Mouse (Mus musculus): ENCODE results near the gene Tmem168. TPM values are rescaled to one million over a fixed set of nuclear protein-coding genes. Genes with fewer than 3 reads are reported as not detected.
A peak's percentile ranks its signal among the peaks of the same experiment; 100 is the strongest.

The Tmem168 gene
- polyA plus RNA-seq, 1 experiment from 2014 or later = 38.7 TPM

DNA sequence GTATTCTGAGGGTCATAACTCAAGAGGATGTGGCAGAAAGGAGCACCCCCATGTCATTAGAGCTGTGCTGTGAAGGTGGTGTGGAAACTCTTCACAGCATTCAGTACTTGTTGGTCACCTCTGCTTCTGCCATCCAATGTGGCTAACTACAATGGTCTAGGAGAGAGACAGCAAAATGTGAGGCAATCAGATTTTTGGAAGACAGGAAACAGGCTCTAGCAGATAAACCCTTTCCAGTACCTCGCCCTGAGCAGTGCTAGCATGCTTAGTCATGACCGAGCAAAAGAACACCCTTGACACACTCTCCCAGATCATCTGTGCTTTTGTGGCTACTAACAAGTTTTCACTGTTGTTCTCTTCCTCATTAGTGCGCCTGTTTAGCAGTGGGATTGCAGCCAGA, 9.2 kb upstream of the Tmem168 start:
- H3K36me3 ChIP-seq (ENCODE audit: control insufficient read depth, insufficient read depth, low read length) = no peaks in the 10 kb centered on the region

DNA sequence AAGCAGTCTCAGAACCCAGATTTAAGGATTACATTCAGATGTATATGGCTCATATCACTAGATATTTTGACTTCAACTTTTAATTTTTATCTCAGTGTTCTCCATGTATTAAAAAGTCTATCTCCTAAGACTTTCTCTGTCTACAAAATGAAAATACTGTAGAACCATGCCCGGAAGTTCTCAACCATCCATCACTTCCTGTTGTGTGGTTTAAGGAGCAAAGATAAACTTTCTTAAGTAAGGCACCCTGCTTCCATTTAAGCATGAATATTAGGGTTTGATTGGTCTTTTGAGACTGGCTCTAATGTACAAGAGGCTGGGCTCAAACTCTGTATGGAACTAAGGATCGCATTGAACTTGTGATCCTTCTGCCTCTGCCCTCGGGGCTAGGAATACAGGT, 6.7 kb upstream of the Tmem168 start:
- H3K4me1 ChIP-seq (ENCODE audit: control insufficient read depth, insufficient read depth, low read length) = no peaks in the 10 kb centered on the region
- WGBS = 77% methylated on average over 3 of the region's 3 CpGs
- H3K4me2 ChIP-seq (ENCODE audit: low read depth, low read length) = no peak overlapping the region
- no peak overlapping the region for H3K4me3 ChIP-seq (replicated peaks; ENCODE audit: low read length)
- no peak for ATAC-seq (ENCODE audit: insufficient read depth, low FRiP score)
- H3K9me3 ChIP-seq (replicated peaks; ENCODE audit: control insufficient read depth, low read length) = no peaks in the 10 kb centered on the region
- no peak overlapping the region for H3K27ac ChIP-seq (ENCODE audit: low read length)
- no peaks in the 10 kb centered on the region for H3K36me3 ChIP-seq (ENCODE audit: control insufficient read depth, insufficient read depth, low read length)
- H3K27me3 ChIP-seq (ENCODE audit: control insufficient read depth, insufficient read depth, low read length) = no peaks in the 10 kb centered on the region
- H3K9ac ChIP-seq (ENCODE audit: low read length) = no peak overlapping the region

More for the DNA sequence above, 9.2 kb upstream of the Tmem168 start:
- 73% methylated on average over 3 of the region's 3 CpGs for WGBS
- no peaks in the 10 kb centered on the region for H3K4me1 ChIP-seq (ENCODE audit: control insufficient read depth, insufficient read depth, low read length)
- H3K9me3 ChIP-seq (replicated peaks; ENCODE audit: control insufficient read depth, low read length) = no peaks in the 10 kb centered on the region
- H3K4me3 ChIP-seq (replicated peaks; ENCODE audit: low read length) = no peak overlapping the region
- H3K27ac ChIP-seq (ENCODE audit: low read length) = no peak overlapping the region
- no peak for ATAC-seq (ENCODE audit: insufficient read depth, low FRiP score)
- no peak overlapping the region for H3K4me2 ChIP-seq (ENCODE audit: low read depth, low read length)
- no peak overlapping the region for H3K9ac ChIP-seq (ENCODE audit: low read length)
- no peaks in the 10 kb centered on the region for H3K27me3 ChIP-seq (ENCODE audit: control insufficient read depth, insufficient read depth, low read length)

DNA sequence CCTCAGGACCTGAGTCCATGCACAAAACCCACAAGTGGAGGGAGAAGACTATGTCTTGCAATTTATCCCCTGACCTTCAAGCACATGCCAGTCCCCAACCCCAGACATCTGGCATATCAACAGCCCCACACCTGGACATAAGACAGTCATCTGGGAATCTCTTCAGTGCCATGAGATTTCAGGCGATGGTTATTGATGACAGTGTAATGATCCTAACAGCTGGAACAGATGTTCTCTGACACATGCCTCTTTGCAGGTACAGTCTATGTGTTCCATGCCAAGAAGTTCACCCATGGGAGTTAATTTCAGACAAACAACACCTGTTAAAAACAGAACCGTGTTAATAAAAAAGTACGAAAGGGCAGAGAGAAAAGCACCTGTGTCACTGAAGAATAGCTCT, 5.8 kb upstream of the Tmem168 start:
- no peak overlapping the region for H3K9ac ChIP-seq (ENCODE audit: low read length)
- ATAC-seq (ENCODE audit: insufficient read depth, low FRiP score) = no peak
- no peaks in the 10 kb centered on the region for H3K4me1 ChIP-seq (ENCODE audit: control insufficient read depth, insufficient read depth, low read length)
- H3K4me2 ChIP-seq (ENCODE audit: low read depth, low read length) = no peak overlapping the region
- H3K4me3 ChIP-seq (replicated peaks; ENCODE audit: low read length) = no peak overlapping the region
- H3K9me3 ChIP-seq (replicated peaks; ENCODE audit: control insufficient read depth, low read length) = no peaks in the 10 kb centered on the region
- H3K36me3 ChIP-seq (ENCODE audit: control insufficient read depth, insufficient read depth, low read length) = no peaks in the 10 kb centered on the region
- WGBS = 59% methylated on average over 3 of the region's 3 CpGs
- H3K27ac ChIP-seq (ENCODE audit: low read length) = no peak overlapping the region
- no peaks in the 10 kb centered on the region for H3K27me3 ChIP-seq (ENCODE audit: control insufficient read depth, insufficient read depth, low read length)

DNA sequence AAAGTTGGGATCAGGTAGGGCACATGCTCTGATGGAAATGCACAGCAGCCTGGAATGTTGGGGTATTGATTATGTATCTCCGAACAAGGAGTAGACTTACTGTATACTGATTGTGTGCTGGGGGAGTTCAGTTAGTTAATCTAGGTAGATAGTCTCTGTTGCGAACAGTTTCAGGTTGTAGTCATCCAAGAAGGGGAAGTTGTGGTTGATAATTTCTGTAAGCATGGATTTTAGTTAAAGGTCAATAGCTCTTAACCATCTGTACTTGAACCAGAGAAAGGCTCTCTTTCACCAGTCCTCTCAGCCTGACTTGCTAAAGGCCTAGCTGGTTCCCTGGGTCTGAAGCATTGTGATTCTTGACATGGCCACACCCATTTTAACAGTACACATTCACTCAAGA, 3.0 kb upstream of the Tmem168 start:
- no peak for ATAC-seq (ENCODE audit: insufficient read depth, low FRiP score)
- no peaks in the 10 kb centered on the region for H3K36me3 ChIP-seq (ENCODE audit: control insufficient read depth, insufficient read depth, low read length)
- no peak overlapping the region for H3K4me3 ChIP-seq (replicated peaks; ENCODE audit: low read length)

DNA sequence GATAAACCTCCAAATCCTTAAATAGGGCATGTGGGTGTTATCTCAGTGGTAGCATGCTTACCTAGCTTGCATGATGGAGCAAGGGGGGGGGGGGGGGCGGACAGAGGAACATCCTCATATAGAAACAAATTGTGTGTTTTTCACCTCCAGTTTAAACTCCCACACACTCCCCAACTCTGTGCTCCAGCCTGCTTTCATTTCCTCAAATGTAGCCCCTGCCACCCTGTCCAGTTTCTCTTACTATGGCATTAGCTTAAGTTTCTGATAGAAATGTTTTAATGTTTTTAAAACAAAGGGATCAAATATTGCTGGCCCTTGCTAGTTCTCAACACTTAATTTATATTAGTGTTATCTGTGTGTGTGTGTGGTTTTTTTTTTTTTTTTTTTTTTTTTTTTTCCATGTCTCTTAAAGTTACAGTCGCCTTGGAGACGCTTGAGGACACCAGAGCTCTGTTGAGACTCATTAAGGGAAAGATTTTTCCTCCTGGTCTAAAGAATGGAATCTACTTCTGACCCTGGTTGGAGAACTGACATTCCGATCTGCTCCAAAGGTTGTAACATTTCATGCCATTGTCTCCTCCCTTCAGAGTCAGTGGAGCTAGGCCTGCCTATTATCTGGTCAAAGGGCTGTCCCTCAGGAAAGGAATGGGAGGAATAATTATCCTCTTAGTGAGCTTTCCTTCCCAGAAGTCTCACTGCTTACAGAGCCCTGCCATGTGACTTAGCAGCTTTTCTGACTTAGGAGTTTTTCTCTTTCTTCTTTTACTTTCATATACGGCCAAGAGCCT, 1.6 kb upstream of the Tmem168 start:
- H3K27me3 ChIP-seq (ENCODE audit: control insufficient read depth, insufficient read depth, low read length) = no peaks in the 10 kb centered on the region
- no peak overlapping the region for H3K4me3 ChIP-seq (replicated peaks; ENCODE audit: low read length)
- H3K9ac ChIP-seq (ENCODE audit: low read length) = no peak overlapping the region
- peaks cover 7% of the 10 kb centered on the region for H3K4me1 ChIP-seq (ENCODE audit: control insufficient read depth, insufficient read depth, low read length)
- no peak overlapping the region for H3K27ac ChIP-seq (ENCODE audit: low read length)
- no peaks in the 10 kb centered on the region for H3K9me3 ChIP-seq (replicated peaks; ENCODE audit: control insufficient read depth, low read length)
- ATAC-seq (ENCODE audit: insufficient read depth, low FRiP score) = no peak
- no peaks in the 10 kb centered on the region for H3K36me3 ChIP-seq (ENCODE audit: control insufficient read depth, insufficient read depth, low read length)
- no peak overlapping the region for H3K4me2 ChIP-seq (ENCODE audit: low read depth, low read length)
- WGBS = 75% methylated on average over 5 of the region's 5 CpGs

More for the DNA sequence above, 3.0 kb upstream of the Tmem168 start:
- no peak overlapping the region for H3K27ac ChIP-seq (ENCODE audit: low read length)
- H3K9ac ChIP-seq (ENCODE audit: low read length) = no peak overlapping the region
- no peak overlapping the region for H3K4me2 ChIP-seq (ENCODE audit: low read depth, low read length)
- 92% methylated on average over 2 of the region's 2 CpGs for WGBS
- H3K9me3 ChIP-seq (replicated peaks; ENCODE audit: control insufficient read depth, low read length) = no peaks in the 10 kb centered on the region
- H3K27me3 ChIP-seq (ENCODE audit: control insufficient read depth, insufficient read depth, low read length) = no peaks in the 10 kb centered on the region
- peaks cover 7% of the 10 kb centered on the region for H3K4me1 ChIP-seq (ENCODE audit: control insufficient read depth, insufficient read depth, low read length)

DNA sequence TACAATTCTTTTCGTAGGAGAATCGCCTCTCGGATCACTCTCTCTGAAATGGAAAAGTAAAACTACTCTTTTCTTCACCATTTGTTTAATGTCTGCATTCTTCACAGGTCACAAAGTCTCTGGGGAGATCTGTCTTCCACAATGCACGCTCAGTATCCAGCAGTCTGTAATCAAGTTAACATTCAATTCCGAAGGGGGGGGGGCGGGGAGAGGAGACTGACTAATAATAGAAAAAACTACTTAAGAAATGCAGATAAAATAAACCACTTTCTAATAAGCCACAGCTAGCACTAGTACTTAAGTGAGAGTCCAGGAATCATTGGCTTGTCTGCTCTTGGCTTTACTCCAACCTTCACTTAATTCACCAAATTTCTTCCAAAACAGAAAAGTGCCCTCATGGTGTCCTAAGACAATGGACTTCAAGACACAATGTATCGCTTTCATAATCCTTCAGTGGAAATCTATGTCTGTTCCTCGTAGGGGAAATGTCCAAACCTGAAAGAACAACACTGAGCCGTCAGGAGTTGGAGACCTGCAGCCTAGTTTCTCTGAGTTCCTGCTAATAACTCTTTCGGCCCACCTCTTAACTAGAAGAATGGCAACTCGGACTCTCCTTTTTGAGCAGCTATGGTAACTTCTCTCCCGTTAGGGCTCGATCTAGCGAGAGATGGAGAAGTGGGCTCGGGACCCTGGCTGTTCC, 829 bp downstream of the Tmem168 start:
- no peak for ATAC-seq (ENCODE audit: insufficient read depth, low FRiP score)
- Histone ChIP-seq H3K4me1 (ENCODE audit: control insufficient read depth, insufficient read depth, low read length) (peaks cover 7% of the 10 kb centered on the region), H3K27ac (ENCODE audit: low read length) (peak overlapping the region; percentile 98), H3K4me3 (replicated peaks; ENCODE audit: low read length) (peak overlapping the region; percentile 88), H3K9ac (ENCODE audit: low read length) (peak overlapping the region; percentile 96), H3K27me3 (ENCODE audit: control insufficient read depth, insufficient read depth, low read length) (no peaks in the 10 kb centered on the region), H3K9me3 (replicated peaks; ENCODE audit: control insufficient read depth, low read length) (no peaks in the 10 kb centered on the region), H3K36me3 (ENCODE audit: control insufficient read depth, insufficient read depth, low read length) (no peaks in the 10 kb centered on the region), H3K4me2 (ENCODE audit: low read depth, low read length) (peak overlapping the region; percentile 74)
- 6% methylated on average over 15 of the region's 15 CpGs for WGBS

DNA sequence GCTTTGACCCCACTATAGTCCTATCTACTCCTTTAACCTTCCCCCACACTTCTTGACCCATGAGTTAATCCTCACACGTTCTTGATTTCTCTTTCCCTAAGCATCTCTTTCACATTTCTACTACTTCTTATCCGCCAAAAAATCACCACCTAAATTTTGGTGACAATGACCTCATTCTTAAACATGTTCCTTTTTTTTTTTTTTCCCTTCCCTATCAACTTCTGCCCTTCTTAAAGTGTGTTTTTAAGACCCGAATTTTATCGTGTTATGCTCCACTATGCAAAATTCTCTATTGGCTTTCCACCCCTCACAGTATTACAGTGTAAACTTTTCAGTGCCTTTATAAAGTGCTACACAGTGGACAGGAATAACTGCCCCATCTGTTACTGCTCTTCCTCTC, 1.5 kb downstream of the Tmem168 start:
- no peak for ATAC-seq (ENCODE audit: insufficient read depth, low FRiP score)
- no peaks in the 10 kb centered on the region for H3K9me3 ChIP-seq (replicated peaks; ENCODE audit: control insufficient read depth, low read length)
- H3K27me3 ChIP-seq (ENCODE audit: control insufficient read depth, insufficient read depth, low read length) = no peaks in the 10 kb centered on the region
- H3K27ac ChIP-seq (ENCODE audit: low read length) = no peak overlapping the region
- H3K4me2 ChIP-seq (ENCODE audit: low read depth, low read length) = peak overlapping the region; percentile 74
- peak overlapping the region; percentile 96; the same call in 1 of the 2 replicates for H3K9ac ChIP-seq (ENCODE audit: low read length)
- peak overlapping the region; percentile 88 for H3K4me3 ChIP-seq (replicated peaks; ENCODE audit: low read length)
- H3K4me1 ChIP-seq (ENCODE audit: control insufficient read depth, insufficient read depth, low read length) = peaks cover 12% of the 10 kb centered on the region
- WGBS = 68% methylated on average over 4 of the region's 4 CpGs
- H3K36me3 ChIP-seq (ENCODE audit: control insufficient read depth, insufficient read depth, low read length) = no peaks in the 10 kb centered on the region

DNA sequence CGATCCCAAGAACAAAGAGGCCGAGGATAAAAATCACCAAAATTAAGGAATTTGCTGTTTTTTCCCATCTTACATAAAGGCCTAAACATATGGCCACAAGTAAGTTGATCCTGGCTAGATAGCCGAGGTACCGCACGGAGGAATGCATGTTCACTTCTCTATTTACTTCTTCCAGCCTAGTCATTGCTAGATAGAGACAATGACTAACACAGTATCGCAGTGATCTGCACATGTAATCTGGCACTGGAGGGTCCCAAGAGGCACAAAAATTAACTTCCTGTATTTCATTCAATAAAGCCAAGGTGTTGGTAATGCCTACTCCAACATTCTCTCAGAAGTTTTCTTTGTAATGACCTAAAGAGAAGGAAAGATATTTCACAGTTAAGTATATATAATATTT, 4.8 kb downstream of the Tmem168 start:
- no peak for ATAC-seq (ENCODE audit: insufficient read depth, low FRiP score)

DNA sequence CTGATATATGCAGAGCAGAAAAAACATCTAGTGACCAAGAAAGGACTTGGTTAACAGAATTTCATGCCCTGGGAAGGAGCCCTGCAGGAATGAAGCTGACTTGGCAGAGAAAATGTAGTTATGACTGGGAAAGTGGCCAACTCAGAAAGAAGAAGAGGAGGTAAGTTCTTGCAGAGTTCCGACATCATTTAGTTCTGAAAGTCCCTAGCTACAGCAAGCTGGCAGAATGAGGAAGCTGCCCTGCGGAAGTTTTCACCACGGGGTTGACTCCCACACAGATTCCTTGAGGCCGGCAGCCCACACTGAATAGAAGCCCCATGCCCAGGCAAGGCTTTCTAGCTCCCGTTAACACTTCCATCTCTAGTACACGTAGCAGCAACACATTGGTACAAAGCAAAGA, 6.3 kb downstream of the Tmem168 start:
- ATAC-seq (ENCODE audit: insufficient read depth, low FRiP score) = no peak
- H3K27ac ChIP-seq (ENCODE audit: low read length) = no peak overlapping the region; the same call in 1 of the 2 replicates
- H3K36me3 ChIP-seq (ENCODE audit: control insufficient read depth, insufficient read depth, low read length) = no peaks in the 10 kb centered on the region
- H3K4me2 ChIP-seq (ENCODE audit: low read depth, low read length) = peak overlapping the region; percentile 21; the same call in 1 of the 2 replicates
- no peaks in the 10 kb centered on the region for H3K27me3 ChIP-seq (ENCODE audit: control insufficient read depth, insufficient read depth, low read length)
- H3K9ac ChIP-seq (ENCODE audit: low read length) = no peak overlapping the region
- 46% methylated on average over 6 of the region's 6 CpGs for WGBS
- H3K4me3 ChIP-seq (replicated peaks; ENCODE audit: low read length) = no peak overlapping the region
- H3K4me1 ChIP-seq (ENCODE audit: control insufficient read depth, insufficient read depth, low read length) = peaks cover 10% of the 10 kb centered on the region
- H3K9me3 ChIP-seq (replicated peaks; ENCODE audit: control insufficient read depth, low read length) = no peaks in the 10 kb centered on the region

More for the DNA sequence above, 4.8 kb downstream of the Tmem168 start:
- no peak overlapping the region for H3K4me2 ChIP-seq (ENCODE audit: low read depth, low read length)
- no peak overlapping the region for H3K27ac ChIP-seq (ENCODE audit: low read length)
- no peaks in the 10 kb centered on the region for H3K9me3 ChIP-seq (replicated peaks; ENCODE audit: control insufficient read depth, low read length)
- no peaks in the 10 kb centered on the region for H3K27me3 ChIP-seq (ENCODE audit: control insufficient read depth, insufficient read depth, low read length)
- no peaks in the 10 kb centered on the region for H3K36me3 ChIP-seq (ENCODE audit: control insufficient read depth, insufficient read depth, low read length)
- peaks cover 15% of the 10 kb centered on the region for H3K4me1 ChIP-seq (ENCODE audit: control insufficient read depth, insufficient read depth, low read length)
- H3K9ac ChIP-seq (ENCODE audit: low read length) = no peak overlapping the region
- no peak overlapping the region for H3K4me3 ChIP-seq (replicated peaks; ENCODE audit: low read length)
- 91% methylated on average over 6 of the region's 6 CpGs for whole genome bisulfite sequencing

Data from stomach, embryonic 16.5 days (tissue).